22 mouse cellular contexts compared by ENCODE assay signal in genomic region chr1:127441736-127442135, GRCm38 (mm10).
A peak's percentile ranks its signal among the peaks of the same experiment; 100 is the strongest.
DNase-seq lines count a peak whose midpoint lies in the region; ATAC-seq and TF ChIP-seq lines count a peak whose summit lies in the region.
"Had no signal": no experiment of that assay in that cellular context is flagged by ENCODE, and none has a peak within 500 bp of the region (broad histone marks: within the 10 kb centered on the region; RNA-seq: fewer than 3 reads in every experiment).

No protein-coding gene starts in this region.

- WGBS in hindbrain, embryonic 10.5 days = 62% methylated on average over 3 of the region's 3 CpGs
- WGBS in hindbrain, embryonic 12.5 days = 75% methylated on average over 3 of the region's 3 CpGs
- WGBS in midbrain, postnatal 0 days = 75% methylated on average over 3 of the region's 3 CpGs
- WGBS in midbrain, embryonic 13.5 days = 78% methylated on average over 3 of the region's 3 CpGs
- 63% methylated on average over 3 of the region's 3 CpGs for WGBS in intestine, embryonic 14.5 days

- no peak overlapping the region for H3K4me2 ChIP-seq in hindbrain, embryonic 12.5 days (replicated peaks)
- H3K4me2 ChIP-seq in midbrain, postnatal 0 days (ENCODE audit: low read depth, low read length, poor library complexity, severe bottlenecking) = no peak overlapping the region
- H3K4me2 ChIP-seq in midbrain, embryonic 13.5 days (replicated peaks) = no peak overlapping the region
- H3K4me2 ChIP-seq in intestine, embryonic 14.5 days (ENCODE audit: low read length) = no peak overlapping the region
- H3K4me2 ChIP-seq: embryonic facial prominence, embryonic 13.5 days; heart, embryonic 11.5 days; limb, embryonic 15.5 days; midbrain, embryonic 15.5 days; stomach, embryonic 15.5 days had no signal

- H3K4me1 ChIP-seq in hindbrain, embryonic 10.5 days (replicated peaks) = peaks cover 59% of the 10 kb centered on the region
- peaks cover 17% of the 10 kb centered on the region for H3K4me1 ChIP-seq in hindbrain, embryonic 12.5 days
- no peaks in the 10 kb centered on the region for H3K4me1 ChIP-seq in midbrain, postnatal 0 days (ENCODE audit: insufficient read depth, low read length)
- H3K4me1 ChIP-seq in midbrain, embryonic 13.5 days (replicated peaks) = peaks cover 36% of the 10 kb centered on the region
- H3K4me1 ChIP-seq in intestine, embryonic 14.5 days (replicated peaks; ENCODE audit: control insufficient read depth, insufficient read depth, low read length) = peaks cover 28% of the 10 kb centered on the region

- H3K27ac ChIP-seq in hindbrain, embryonic 10.5 days = peak overlapping the region; percentile 18; the same call in 1 of the 2 replicates
- no peak overlapping the region for H3K27ac ChIP-seq in hindbrain, embryonic 12.5 days
- no peak overlapping the region for H3K27ac ChIP-seq in midbrain, postnatal 0 days (ENCODE audit: low read depth, low read length)
- no peak overlapping the region for H3K27ac ChIP-seq in midbrain, embryonic 13.5 days
- H3K27ac ChIP-seq in intestine, embryonic 14.5 days (ENCODE audit: low read depth) = peak overlapping the region; percentile 12; the same call in 1 of the 2 replicates
- H3K27ac ChIP-seq: limb, embryonic 15.5 days; midbrain, embryonic 15.5 days; stomach, embryonic 15.5 days had no signal

- peak; percentile 16; the same call in 1 of the 2 replicates for TF ChIP-seq CTCF in midbrain, postnatal 0 days (IDR thresholded peaks at IDR 0.05)

- no peak for ATAC-seq in hindbrain, embryonic 12.5 days (ENCODE audit: low FRiP score)
- no peak for ATAC-seq in midbrain, postnatal 0 days (ENCODE audit: low FRiP score)
- no peak for ATAC-seq in midbrain, embryonic 13.5 days
- no peak for ATAC-seq in intestine, embryonic 14.5 days (replicated peaks; ENCODE audit: low FRiP score, low TSS enrichment, low read depth)
- ATAC-seq: hindbrain, embryonic 16.5 days; midbrain, embryonic 15.5 days had no signal

- DNase-seq in hindbrain, embryonic 10.5 days (ENCODE audit: low spot score) = no peak
- DNase-seq in midbrain, postnatal 0 days (ENCODE audit: low spot score) = no peak
- DNase-seq in intestine, embryonic 14.5 days (ENCODE audit: low spot score) = no peak
- DNase-seq in splenic B cell, adult 2 months (ENCODE audit: low read depth, low spot score) = peak; percentile 31
- DNase-seq in cerebellum, adult 9-11 months = no peak
- no peak for DNase-seq in lung, postnatal 14 days
- DNase-seq: adrenal gland, adult 8-10 months; cerebellum, adult 11 months; gastrocnemius, postnatal 14 days; heart, postnatal 14 days; kidney, postnatal 10 days; layer of hippocampus, adult 9-11 months; spleen, adult 18-20 months; thymus, postnatal 14 days had no signal

- H3K27me3 ChIP-seq in hindbrain, embryonic 10.5 days (ENCODE audit: insufficient read depth, poor library complexity, severe bottlenecking) = no peaks in the 10 kb centered on the region
- H3K27me3 ChIP-seq in hindbrain, embryonic 12.5 days = no peaks in the 10 kb centered on the region
- no peaks in the 10 kb centered on the region for H3K27me3 ChIP-seq in midbrain, postnatal 0 days (ENCODE audit: insufficient read depth, low read length)
- H3K27me3 ChIP-seq in midbrain, embryonic 13.5 days = no peaks in the 10 kb centered on the region
- no peaks in the 10 kb centered on the region for H3K27me3 ChIP-seq in intestine, embryonic 14.5 days (replicated peaks; ENCODE audit: control insufficient read depth, insufficient read depth, low read length)
- H3K27me3 ChIP-seq in splenic B cell, adult 2 months (ENCODE audit: control insufficient read depth, insufficient read depth, low read length, poor library complexity, severe bottlenecking) = no peaks in the 10 kb centered on the region
- H3K27me3 ChIP-seq: limb, embryonic 15.5 days; midbrain, embryonic 15.5 days; stomach, embryonic 15.5 days had no signal

- no peak overlapping the region for H3K9ac ChIP-seq in hindbrain, embryonic 12.5 days
- no peak overlapping the region for H3K9ac ChIP-seq in midbrain, postnatal 0 days (replicated peaks; ENCODE audit: low read length, poor library complexity, severe bottlenecking)
- no peak overlapping the region for H3K9ac ChIP-seq in midbrain, embryonic 13.5 days (replicated peaks)
- no peak overlapping the region for H3K9ac ChIP-seq in intestine, embryonic 14.5 days (ENCODE audit: low read length)
- H3K9ac ChIP-seq: embryonic facial prominence, embryonic 13.5 days; limb, embryonic 15.5 days; midbrain, embryonic 15.5 days; stomach, embryonic 15.5 days had no signal

- H3K9me3 ChIP-seq in hindbrain, embryonic 10.5 days = no peaks in the 10 kb centered on the region
- H3K9me3 ChIP-seq in hindbrain, embryonic 12.5 days (replicated peaks) = no peaks in the 10 kb centered on the region
- no peaks in the 10 kb centered on the region for H3K9me3 ChIP-seq in midbrain, postnatal 0 days (ENCODE audit: low read length)
- H3K9me3 ChIP-seq in midbrain, embryonic 13.5 days = no peaks in the 10 kb centered on the region
- no peaks in the 10 kb centered on the region for H3K9me3 ChIP-seq in intestine, embryonic 14.5 days (ENCODE audit: control insufficient read depth, low read length)
- H3K9me3 ChIP-seq: embryonic facial prominence, embryonic 13.5 days; limb, embryonic 15.5 days; midbrain, embryonic 15.5 days; stomach, embryonic 15.5 days had no signal

- H3K36me3 ChIP-seq in hindbrain, embryonic 10.5 days = peaks cover 2% of the 10 kb centered on the region; the same call in 1 of the 2 replicates
- no peaks in the 10 kb centered on the region for H3K36me3 ChIP-seq in hindbrain, embryonic 12.5 days
- peaks cover 4% of the 10 kb centered on the region; the same call in 1 of the 2 replicates for H3K36me3 ChIP-seq in midbrain, postnatal 0 days (ENCODE audit: insufficient read depth, low read length)
- peaks cover 2% of the 10 kb centered on the region for H3K36me3 ChIP-seq in midbrain, embryonic 13.5 days
- H3K36me3 ChIP-seq in intestine, embryonic 14.5 days (ENCODE audit: control insufficient read depth, insufficient read depth, low read length) = no peaks in the 10 kb centered on the region
- peaks cover 1% of the 10 kb centered on the region; the same call in 1 of the 2 replicates for H3K36me3 ChIP-seq in splenic B cell, adult 2 months (ENCODE audit: control insufficient read depth, insufficient read depth, low read length, poor library complexity, severe bottlenecking)
- H3K36me3 ChIP-seq: midbrain, embryonic 15.5 days; stomach, embryonic 15.5 days had no signal

- H3K4me3 ChIP-seq in hindbrain, embryonic 10.5 days = no peak overlapping the region
- no peak overlapping the region for H3K4me3 ChIP-seq in hindbrain, embryonic 12.5 days
- H3K4me3 ChIP-seq in midbrain, postnatal 0 days (ENCODE audit: low read depth, low read length) = no peak overlapping the region
- no peak overlapping the region for H3K4me3 ChIP-seq in midbrain, embryonic 13.5 days (replicated peaks)
- H3K4me3 ChIP-seq in intestine, embryonic 14.5 days (ENCODE audit: low read depth, low read length) = no peak overlapping the region
- H3K4me3 ChIP-seq: embryonic facial prominence, embryonic 13.5 days; limb, embryonic 15.5 days; midbrain, embryonic 15.5 days; stomach, embryonic 15.5 days had no signal

Comparison
In these comparisons a context has a peak if more than half of its experiments do, and no peak if none do; other contexts are left out.
1. H3K27ac ChIP-seq: peak in hindbrain, embryonic 10.5 days (single experiment) and intestine, embryonic 14.5 days (single experiment); none in hindbrain, embryonic 12.5 days (single experiment), midbrain, postnatal 0 days (single experiment) and midbrain, embryonic 13.5 days (single experiment).